Mouse (Mus musculus): Measurements from ENCODE around the gene St3gal4. TPM values are rescaled to one million over a fixed set of nuclear protein-coding genes. Genes with fewer than 3 reads are reported as not detected.

Gene St3gal4
- polyA plus RNA-seq, 1 experiment from 2014 or later = 26.5 TPM

- no peak for DNase-seq
- Histone ChIP-seq H3K9me3 (ENCODE audit: low read length) (no peaks in the 10 kb centered on the region), H3K27ac (ENCODE audit: low read depth) (no peak overlapping the region), H3K4me2 (ENCODE audit: low read depth, low read length) (no peak overlapping the region), H3K36me3 (replicated peaks; ENCODE audit: insufficient read depth, low read length) (peaks cover 76% of the 10 kb centered on the region), H3K4me3 (ENCODE audit: low read depth, low read length) (no peak overlapping the region), H3K27me3 (ENCODE audit: insufficient read depth, low read length) (no peaks in the 10 kb centered on the region), H3K9ac (replicated peaks) (no peak overlapping the region), H3K4me1 (ENCODE audit: insufficient read depth) (no peaks in the 10 kb centered on the region)
- no peak for TF ChIP-seq EP300 (IDR thresholded peaks at IDR 0.05; ENCODE audit: low read depth)
- no peak for TF ChIP-seq CTCF (IDR thresholded peaks at IDR 0.05; ENCODE audit: low read depth)
- ATAC-seq = peak; percentile 14; the same call in 1 of the 2 replicates
- whole genome bisulfite sequencing (ENCODE audit: insufficient replicate concordance) = 77% methylated on average over 3 of the region's 3 CpGs
Observed at GRCm38 (mm10) chr9:35049891-35050527, 69.1 kb downstream of the St3gal4 start.

GRCm38 (mm10) chr9:35048449-35048848 lies 70.6 kb downstream of the St3gal4 start:
- WGBS (ENCODE audit: insufficient replicate concordance) = 63% methylated on average over 6 of the region's 6 CpGs
- H3K9ac ChIP-seq (replicated peaks) = no peak overlapping the region
- no peaks in the 10 kb centered on the region for H3K9me3 ChIP-seq (ENCODE audit: low read length)
- TF ChIP-seq EP300 (IDR thresholded peaks at IDR 0.05; ENCODE audit: low read depth) (no peak), CTCF (IDR thresholded peaks at IDR 0.05; ENCODE audit: low read depth) (no peak)
- H3K4me2 ChIP-seq (ENCODE audit: low read depth, low read length) = no peak overlapping the region
- H3K27me3 ChIP-seq (ENCODE audit: insufficient read depth, low read length) = no peaks in the 10 kb centered on the region
- no peaks in the 10 kb centered on the region for H3K4me1 ChIP-seq (ENCODE audit: insufficient read depth)
- DNase-seq (no peak), ATAC-seq (no peak)
- peaks cover 60% of the 10 kb centered on the region for H3K36me3 ChIP-seq (replicated peaks; ENCODE audit: insufficient read depth, low read length)
- no peak overlapping the region for H3K4me3 ChIP-seq (ENCODE audit: low read depth, low read length)
- no peak overlapping the region for H3K27ac ChIP-seq (ENCODE audit: low read depth)

GRCm38 (mm10) chr9:35045756-35046155 lies 73.3 kb downstream of the St3gal4 start:
- 77% methylated on average over 2 of the region's 2 CpGs for WGBS (ENCODE audit: insufficient replicate concordance)
- H3K4me3 ChIP-seq (ENCODE audit: low read depth, low read length) = no peak overlapping the region
- no peaks in the 10 kb centered on the region for H3K27me3 ChIP-seq (ENCODE audit: insufficient read depth, low read length)
- peak overlapping the region; percentile 39; the same call in 1 of the 2 replicates for H3K27ac ChIP-seq (ENCODE audit: low read depth)
- H3K4me2 ChIP-seq (ENCODE audit: low read depth, low read length) = no peak overlapping the region
- H3K4me1 ChIP-seq (ENCODE audit: insufficient read depth) = no peaks in the 10 kb centered on the region
- ATAC-seq (peak; percentile 23; the same call in 1 of the 2 replicates), DNase-seq (no peak)
- TF ChIP-seq CTCF (IDR thresholded peaks at IDR 0.05; ENCODE audit: low read depth) (no peak), EP300 (IDR thresholded peaks at IDR 0.05; ENCODE audit: low read depth) (no peak)
- peaks cover 34% of the 10 kb centered on the region for H3K36me3 ChIP-seq (replicated peaks; ENCODE audit: insufficient read depth, low read length)
- no peak overlapping the region for H3K9ac ChIP-seq (replicated peaks)
- H3K9me3 ChIP-seq (ENCODE audit: low read length) = no peaks in the 10 kb centered on the region

- WGBS (ENCODE audit: insufficient replicate concordance) = 69% methylated on average over 11 of the region's 11 CpGs
- TF ChIP-seq CTCF (IDR thresholded peaks at IDR 0.05; ENCODE audit: low read depth) (no peak), EP300 (IDR thresholded peaks at IDR 0.05; ENCODE audit: low read depth) (no peak)
Observed at GRCm38 (mm10) chr9:35045031-35045531, 74.0 kb downstream of the St3gal4 start.

GRCm38 (mm10) chr9:35044458-35044857 lies 74.6 kb downstream of the St3gal4 start:
- Histone ChIP-seq H3K4me2 (ENCODE audit: low read depth, low read length) (no peak overlapping the region), H3K9me3 (ENCODE audit: low read length) (no peaks in the 10 kb centered on the region), H3K36me3 (replicated peaks; ENCODE audit: insufficient read depth, low read length) (peaks cover 31% of the 10 kb centered on the region), H3K4me3 (ENCODE audit: low read depth, low read length) (no peak overlapping the region), H3K9ac (replicated peaks) (no peak overlapping the region), H3K27me3 (ENCODE audit: insufficient read depth, low read length) (no peaks in the 10 kb centered on the region), H3K4me1 (ENCODE audit: insufficient read depth) (peaks cover 6% of the 10 kb centered on the region), H3K27ac (ENCODE audit: low read depth) (no peak overlapping the region)
- DNase-seq (no peak), ATAC-seq (no peak)
- TF ChIP-seq CTCF (IDR thresholded peaks at IDR 0.05; ENCODE audit: low read depth) (no peak), EP300 (IDR thresholded peaks at IDR 0.05; ENCODE audit: low read depth) (no peak)
- 63% methylated on average over 15 of the region's 15 CpGs for WGBS (ENCODE audit: insufficient replicate concordance)

More at GRCm38 (mm10) chr9:35045031-35045531, 74.0 kb downstream of the St3gal4 start:
- Histone ChIP-seq H3K36me3 (replicated peaks; ENCODE audit: insufficient read depth, low read length) (peaks cover 32% of the 10 kb centered on the region), H3K9ac (replicated peaks) (no peak overlapping the region), H3K4me1 (ENCODE audit: insufficient read depth) (peaks cover 4% of the 10 kb centered on the region), H3K27me3 (ENCODE audit: insufficient read depth, low read length) (no peaks in the 10 kb centered on the region), H3K4me3 (ENCODE audit: low read depth, low read length) (no peak overlapping the region), H3K27ac (ENCODE audit: low read depth) (no peak overlapping the region), H3K9me3 (ENCODE audit: low read length) (no peaks in the 10 kb centered on the region), H3K4me2 (ENCODE audit: low read depth, low read length) (no peak overlapping the region)
- ATAC-seq = peak; percentile 39; the same call in 1 of the 2 replicates
- DNase-seq = no peak

GRCm38 (mm10) chr9:35043619-35044018 lies 75.4 kb downstream of the St3gal4 start:
- Histone ChIP-seq H3K9me3 (ENCODE audit: low read length) (no peaks in the 10 kb centered on the region), H3K9ac (replicated peaks) (no peak overlapping the region), H3K27me3 (ENCODE audit: insufficient read depth, low read length) (no peaks in the 10 kb centered on the region), H3K4me3 (ENCODE audit: low read depth, low read length) (no peak overlapping the region), H3K4me1 (ENCODE audit: insufficient read depth) (peaks cover 11% of the 10 kb centered on the region), H3K36me3 (replicated peaks; ENCODE audit: insufficient read depth, low read length) (peaks cover 23% of the 10 kb centered on the region), H3K4me2 (ENCODE audit: low read depth, low read length) (no peak overlapping the region), H3K27ac (ENCODE audit: low read depth) (no peak overlapping the region)
- WGBS (ENCODE audit: insufficient replicate concordance) = 80% methylated on average over 7 of the region's 7 CpGs
- ATAC-seq = no peak
- DNase-seq = no peak
- TF ChIP-seq EP300 (IDR thresholded peaks at IDR 0.05; ENCODE audit: low read depth) (no peak), CTCF (IDR thresholded peaks at IDR 0.05; ENCODE audit: low read depth) (no peak)
